13 mouse cellular contexts compared by ENCODE assay signal in the genomic region with DNA sequence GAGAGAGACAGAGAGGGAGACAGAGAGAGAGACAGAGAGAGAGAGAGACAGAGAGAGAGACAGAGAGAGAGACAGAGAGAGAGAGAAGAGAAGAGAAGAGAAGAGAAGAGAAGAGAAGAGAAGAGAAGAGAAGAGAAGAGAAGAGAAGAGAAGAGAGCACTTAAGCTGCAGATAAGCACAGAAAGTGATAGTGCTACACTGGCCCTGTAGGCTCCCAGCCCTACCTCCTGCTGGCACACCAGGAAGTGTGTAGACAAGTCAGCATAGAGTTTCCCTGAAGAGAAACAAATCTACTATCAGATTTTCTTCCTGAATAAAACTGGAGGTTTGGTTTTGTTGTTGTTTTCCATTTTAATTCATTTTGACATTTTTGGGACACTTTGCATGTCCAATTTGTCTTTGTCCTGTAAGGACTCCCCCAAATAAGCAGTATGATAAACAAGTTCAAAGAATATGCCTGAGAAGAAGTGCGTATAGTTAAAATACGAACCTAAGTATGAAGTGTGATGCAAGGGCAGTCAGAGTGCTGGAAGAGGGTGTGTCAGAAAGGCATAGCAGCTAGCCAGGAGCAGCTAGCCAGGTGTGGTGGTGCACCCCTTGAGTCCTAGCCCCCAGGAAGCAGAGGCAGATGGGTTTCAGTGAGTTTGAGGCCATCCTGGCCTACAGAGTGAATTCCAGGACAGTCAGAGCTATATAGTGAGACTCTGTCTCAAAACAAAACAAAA. TPM values are rescaled to one million over a fixed set of nuclear protein-coding genes. Genes with fewer than 3 reads are reported as not detected.
A peak's percentile ranks its signal among the peaks of the same experiment; 100 is the strongest.
DNase-seq lines count a peak whose midpoint lies in the region; ATAC-seq lines count a peak whose summit lies in the region.
"Had no signal": no experiment of that assay in that cellular context is flagged by ENCODE, and none has a peak within 500 bp of the region (broad histone marks: within the 10 kb centered on the region; RNA-seq: fewer than 3 reads in every experiment).

No protein-coding gene starts in this region.

- DNase-seq in heart, postnatal 10 days = no peak
- no peak for DNase-seq in lung, postnatal 25 days (ENCODE audit: low spot score)
- DNase-seq in adrenal gland, postnatal 36 days = no peak
- DNase-seq in midbrain, embryonic 14.5 days = no peak
- DNase-seq: cerebellum, postnatal 36 days; right cerebral cortex, postnatal 14 days; thymus, postnatal 4 days had no signal

- no peak overlapping the region for H3K4me3 ChIP-seq in heart, embryonic 14.5 days (ENCODE audit: control insufficient read depth in 1 of 2, insufficient read depth in 1 of 2, low read depth in 1 of 2, low read length in 2 of 2)
- no peak overlapping the region for H3K4me3 ChIP-seq in lung, embryonic 16.5 days (ENCODE audit: low read length)
- H3K4me3 ChIP-seq in embryonic facial prominence, embryonic 12.5 days = no peak overlapping the region
- no peak overlapping the region for H3K4me3 ChIP-seq in stomach, embryonic 15.5 days (replicated peaks)
- H3K4me3 ChIP-seq in midbrain, embryonic 14.5 days (replicated peaks; ENCODE audit: low read depth, low read length) = no peak overlapping the region
- H3K4me3 ChIP-seq: limb, embryonic 15.5 days had no signal

- H3K9me3 ChIP-seq in heart, embryonic 14.5 days (ENCODE audit: control insufficient read depth, low read length) = no peaks in the 10 kb centered on the region
- H3K9me3 ChIP-seq in lung, embryonic 16.5 days (ENCODE audit: control insufficient read depth, low read length) = no peaks in the 10 kb centered on the region
- no peaks in the 10 kb centered on the region for H3K9me3 ChIP-seq in embryonic facial prominence, embryonic 12.5 days
- no peaks in the 10 kb centered on the region for H3K9me3 ChIP-seq in stomach, embryonic 15.5 days
- H3K9me3 ChIP-seq in midbrain, embryonic 14.5 days (ENCODE audit: control insufficient read depth, low read length) = no peaks in the 10 kb centered on the region
- H3K9me3 ChIP-seq: limb, embryonic 15.5 days had no signal

- ATAC-seq in heart, embryonic 14.5 days (ENCODE audit: insufficient number of reproducible peaks, insufficient read depth, low FRiP score, low read depth) = no peak
- ATAC-seq in lung, embryonic 16.5 days (ENCODE audit: low read depth) = no peak
- no peak for ATAC-seq in embryonic facial prominence, embryonic 12.5 days (ENCODE audit: insufficient number of reproducible peaks, insufficient read depth, low FRiP score, low TSS enrichment)
- ATAC-seq in stomach, embryonic 15.5 days (ENCODE audit: insufficient read depth, low FRiP score, low read depth) = no peak
- no peak for ATAC-seq in midbrain, embryonic 14.5 days (ENCODE audit: low FRiP score, low TSS enrichment)
- ATAC-seq: forebrain, embryonic 16.5 days had no signal

- H3K9ac ChIP-seq in heart, embryonic 14.5 days (ENCODE audit: low read length) = no peak overlapping the region
- H3K9ac ChIP-seq in lung, embryonic 16.5 days (ENCODE audit: low read length) = no peak overlapping the region
- no peak overlapping the region for H3K9ac ChIP-seq in embryonic facial prominence, embryonic 12.5 days
- no peak overlapping the region for H3K9ac ChIP-seq in stomach, embryonic 15.5 days
- no peak overlapping the region for H3K9ac ChIP-seq in midbrain, embryonic 14.5 days (replicated peaks; ENCODE audit: low read length)
- H3K9ac ChIP-seq: limb, embryonic 15.5 days had no signal

- H3K36me3 ChIP-seq in heart, embryonic 14.5 days (ENCODE audit: control insufficient read depth, insufficient read depth, low read length) = peaks cover 45% of the 10 kb centered on the region
- H3K36me3 ChIP-seq in lung, embryonic 16.5 days (ENCODE audit: control insufficient read depth, insufficient read depth, low read length) = peaks cover 10% of the 10 kb centered on the region
- no peaks in the 10 kb centered on the region; the same call in 1 of the 2 replicates for H3K36me3 ChIP-seq in embryonic facial prominence, embryonic 12.5 days
- 0 out of 2 replicates have a peak, but pooled peaks cover 2% of the 10 kb centered on the region for H3K36me3 ChIP-seq in stomach, embryonic 15.5 days
- H3K36me3 ChIP-seq in midbrain, embryonic 14.5 days (ENCODE audit: control insufficient read depth, insufficient read depth, low read length) = no peaks in the 10 kb centered on the region

- H3K4me1 ChIP-seq in heart, embryonic 14.5 days (ENCODE audit: control insufficient read depth in 2 of 2, insufficient read depth in 2 of 2, low read length in 2 of 2) = peaks cover 15 to 41% of the 10 kb centered on the region in 2 experiments
- peaks cover 20% of the 10 kb centered on the region for H3K4me1 ChIP-seq in lung, embryonic 16.5 days (replicated peaks; ENCODE audit: control insufficient read depth, insufficient read depth, low read length)
- H3K4me1 ChIP-seq in embryonic facial prominence, embryonic 12.5 days = peaks cover 11% of the 10 kb centered on the region; the same call in 1 of the 2 replicates
- H3K4me1 ChIP-seq in stomach, embryonic 15.5 days = peaks cover 24% of the 10 kb centered on the region
- H3K4me1 ChIP-seq in midbrain, embryonic 14.5 days (ENCODE audit: control insufficient read depth, insufficient read depth, low read length) = no peaks in the 10 kb centered on the region

- no peaks in the 10 kb centered on the region for H3K27me3 ChIP-seq in heart, embryonic 14.5 days (ENCODE audit: control insufficient read depth, insufficient read depth, low read length)
- H3K27me3 ChIP-seq in lung, embryonic 16.5 days (ENCODE audit: control insufficient read depth, insufficient read depth, low read depth, low read length) = no peaks in the 10 kb centered on the region; the same call in 1 of the 2 replicates
- no peaks in the 10 kb centered on the region for H3K27me3 ChIP-seq in embryonic facial prominence, embryonic 12.5 days
- H3K27me3 ChIP-seq in stomach, embryonic 15.5 days (replicated peaks) = no peaks in the 10 kb centered on the region
- H3K27me3 ChIP-seq in midbrain, embryonic 14.5 days (ENCODE audit: control insufficient read depth, insufficient read depth, low read length) = no peaks in the 10 kb centered on the region
- H3K27me3 ChIP-seq: limb, embryonic 15.5 days had no signal

- 79% methylated on average over 2 of the region's 2 CpGs for WGBS in heart, embryonic 14.5 days
- WGBS in lung, embryonic 16.5 days = 48% methylated on average over 2 of the region's 2 CpGs
- WGBS in embryonic facial prominence, embryonic 12.5 days = 84% methylated on average over 2 of the region's 2 CpGs
- 60% methylated on average over 2 of the region's 2 CpGs for WGBS in stomach, embryonic 15.5 days
- WGBS in midbrain, embryonic 14.5 days = 96% methylated on average over 2 of the region's 2 CpGs

- peak overlapping the region; percentile 44 to 48; a peak in 2 of 4 replicates for H3K27ac ChIP-seq in heart, embryonic 14.5 days (replicated peaks in 1 of 2; ENCODE audit: control insufficient read depth in 1 of 2, insufficient read depth in 1 of 2, low read depth in 2 of 2, low read length in 2 of 2)
- peak overlapping the region; percentile 59 for H3K27ac ChIP-seq in lung, embryonic 16.5 days (ENCODE audit: low read length)
- peak overlapping the region; percentile 51; the same call in 1 of the 2 replicates for H3K27ac ChIP-seq in embryonic facial prominence, embryonic 12.5 days
- H3K27ac ChIP-seq in stomach, embryonic 15.5 days = peak overlapping the region; percentile 72
- no peak overlapping the region for H3K27ac ChIP-seq in midbrain, embryonic 14.5 days (replicated peaks; ENCODE audit: low read depth, low read length)
- H3K27ac ChIP-seq: limb, embryonic 15.5 days had no signal

- no peak overlapping the region for H3K4me2 ChIP-seq in heart, embryonic 14.5 days (ENCODE audit: low read length)
- H3K4me2 ChIP-seq in lung, embryonic 16.5 days (ENCODE audit: low read depth, low read length) = no peak overlapping the region
- H3K4me2 ChIP-seq in embryonic facial prominence, embryonic 12.5 days (replicated peaks) = no peak overlapping the region
- no peak overlapping the region for H3K4me2 ChIP-seq in stomach, embryonic 15.5 days
- H3K4me2 ChIP-seq in midbrain, embryonic 14.5 days (ENCODE audit: low read length) = no peak overlapping the region
- H3K4me2 ChIP-seq: limb, embryonic 15.5 days had no signal

- intact Hi-C loops in heart, postnatal 10 days (cut with DNase I) = no loop called here

RNA-seq across cellular contexts. Expression of gene Mettl14, which starts 53.4 kb away (rescaled TPM):
- polyA plus RNA-seq in heart, embryonic 14.5 days (2014; fragmentation: Nextera tagmentation; extraction: Ambion mirVana) = 15.3 and 15.5 TPM in 2 replicates
- total RNA-seq in heart, postnatal 10 days (2021) = 10 to 100 TPM; 10.8 to 16.7 TPM
- polyA plus RNA-seq in lung, embryonic 16.5 days (2015; fragmentation: Nextera tagmentation; extraction: Ambion mirVana) = 24.9 and 25.1 TPM in 2 replicates
- 33.8 and 35.9 TPM in 2 replicates for polyA plus RNA-seq in embryonic facial prominence, embryonic 12.5 days (2016; fragmentation: Nextera tagmentation; extraction: Ambion mirVana)
- polyA plus RNA-seq in stomach, embryonic 15.5 days (2015; fragmentation: Nextera tagmentation; extraction: Ambion mirVana) = 23.3 and 25.0 TPM in 2 replicates
- 10 to 100 TPM; 14.8 to 15.8 TPM for total RNA-seq in adrenal gland, postnatal 36 days (2021)
- polyA plus RNA-seq in midbrain, embryonic 14.5 days (2014; fragmentation: Nextera tagmentation; extraction: Ambion mirVana) = 14.6 and 20.4 TPM in 2 replicates
